Mouse (Mus musculus): Measurements from ENCODE around the gene Pold2.
"Not testable (repeated sequence)": the region's sequence is repeated elsewhere in the genome, so short reads cannot be mapped to it uniquely, and the experiment has no call there.

The Pold2 gene

GRCm38 (mm10) chr11:5905778-5906518 lies 27.9 kb upstream of the Pold2 start:
- Histone ChIP-seq H3K36me3 (ENCODE audit: control insufficient read depth, insufficient read depth, low read length, poor library complexity, severe bottlenecking) (no peaks in the 10 kb centered on the region), H3K27me3 (ENCODE audit: control insufficient read depth, insufficient read depth, low read length, poor library complexity, severe bottlenecking) (no peaks in the 10 kb centered on the region; the same call in 1 of the 2 replicates)
- DNase-seq (ENCODE audit: low read depth, low spot score) = no peak

DNA sequence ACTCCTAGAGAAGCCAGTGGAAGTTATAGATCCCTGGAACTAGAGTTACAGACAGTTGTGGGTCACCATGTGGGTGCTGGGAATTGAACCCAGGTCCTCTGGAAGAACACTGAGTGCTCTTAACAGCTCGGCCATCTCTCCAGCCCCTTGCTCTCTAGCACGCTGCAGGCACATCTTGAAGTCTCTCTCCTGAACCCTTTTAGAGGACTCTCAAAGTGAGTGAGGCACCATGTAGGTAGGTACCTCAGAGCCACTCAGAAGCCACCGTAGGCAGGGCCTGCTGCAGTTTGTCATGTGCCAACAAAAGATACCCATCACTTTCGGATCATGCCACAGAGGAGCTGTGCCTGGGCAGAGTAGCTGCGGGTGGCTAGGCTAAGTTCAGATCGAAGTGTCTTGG lies 26.8 kb upstream of the Pold2 start:
- Histone ChIP-seq H3K36me3 (ENCODE audit: control insufficient read depth, insufficient read depth, low read length, poor library complexity, severe bottlenecking) (no peaks in the 10 kb centered on the region), H3K27me3 (ENCODE audit: control insufficient read depth, insufficient read depth, low read length, poor library complexity, severe bottlenecking) (no peaks in the 10 kb centered on the region; the same call in 1 of the 2 replicates)
- DNase-seq (ENCODE audit: low read depth, low spot score) = no peak

DNA sequence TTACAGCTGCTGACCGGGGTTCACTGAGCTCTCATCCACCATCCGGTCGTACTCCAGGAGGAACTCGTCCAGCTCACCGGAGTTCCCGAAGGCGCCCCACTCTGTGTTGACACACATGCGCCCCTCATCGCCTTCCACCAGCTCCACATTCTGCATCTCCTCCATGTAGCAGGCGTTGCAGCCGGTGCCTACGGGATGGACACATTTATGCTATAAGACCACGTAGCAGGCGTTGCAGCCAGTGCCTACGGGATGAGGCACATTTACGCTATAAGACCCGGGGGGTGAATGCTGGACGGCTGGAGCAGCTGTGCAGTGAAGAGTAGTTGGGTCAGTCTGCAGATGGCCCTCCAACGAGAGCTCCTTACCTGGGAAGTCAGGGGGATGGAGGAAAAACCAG lies 26.3 kb upstream of the Pold2 start:
- no peaks in the 10 kb centered on the region for H3K36me3 ChIP-seq (ENCODE audit: control insufficient read depth, insufficient read depth, low read length, poor library complexity, severe bottlenecking)
- H3K27me3 ChIP-seq (ENCODE audit: control insufficient read depth, insufficient read depth, low read length, poor library complexity, severe bottlenecking) = no peaks in the 10 kb centered on the region; the same call in 1 of the 2 replicates
- DNase-seq (ENCODE audit: low read depth, low spot score) = no peak

DNA sequence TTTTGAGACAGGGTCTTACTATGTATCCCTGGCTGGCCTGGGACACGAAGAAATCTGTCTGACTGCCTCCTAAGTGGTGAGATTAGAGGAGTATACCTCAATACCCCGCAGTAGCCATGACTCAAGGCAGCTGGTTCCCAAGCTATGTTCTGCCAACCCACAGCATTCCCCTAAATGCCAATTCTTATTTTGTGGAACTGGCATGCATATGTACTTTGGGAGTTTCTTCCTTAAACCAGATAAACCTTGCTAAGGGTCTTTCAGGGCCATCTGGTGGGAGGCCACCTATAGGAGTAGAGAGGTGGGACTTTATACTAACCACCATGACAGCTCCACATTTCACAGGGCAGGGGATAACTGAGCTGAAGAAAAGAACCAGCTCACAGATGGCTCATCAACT lies 25.8 kb upstream of the Pold2 start:
- Histone ChIP-seq H3K27me3 (ENCODE audit: control insufficient read depth, insufficient read depth, low read length, poor library complexity, severe bottlenecking) (no peaks in the 10 kb centered on the region; the same call in 1 of the 2 replicates), H3K36me3 (ENCODE audit: control insufficient read depth, insufficient read depth, low read length, poor library complexity, severe bottlenecking) (no peaks in the 10 kb centered on the region)
- DNase-seq (ENCODE audit: low read depth, low spot score) = no peak

GRCm38 (mm10) chr11:5902390-5902789 lies 24.3 kb upstream of the Pold2 start:
- no peak for DNase-seq (ENCODE audit: low read depth, low spot score)
- no peaks in the 10 kb centered on the region for H3K36me3 ChIP-seq (ENCODE audit: control insufficient read depth, insufficient read depth, low read length, poor library complexity, severe bottlenecking)
- no peaks in the 10 kb centered on the region; the same call in 1 of the 2 replicates for H3K27me3 ChIP-seq (ENCODE audit: control insufficient read depth, insufficient read depth, low read length, poor library complexity, severe bottlenecking)

GRCm38 (mm10) chr11:5901950-5902349 lies 23.9 kb upstream of the Pold2 start:
- H3K27me3 ChIP-seq (ENCODE audit: control insufficient read depth, insufficient read depth, low read length, poor library complexity, severe bottlenecking) = no peaks in the 10 kb centered on the region; the same call in 1 of the 2 replicates
- DNase-seq (ENCODE audit: low read depth, low spot score) = peak; percentile 37
- H3K36me3 ChIP-seq (ENCODE audit: control insufficient read depth, insufficient read depth, low read length, poor library complexity, severe bottlenecking) = no peaks in the 10 kb centered on the region

DNA sequence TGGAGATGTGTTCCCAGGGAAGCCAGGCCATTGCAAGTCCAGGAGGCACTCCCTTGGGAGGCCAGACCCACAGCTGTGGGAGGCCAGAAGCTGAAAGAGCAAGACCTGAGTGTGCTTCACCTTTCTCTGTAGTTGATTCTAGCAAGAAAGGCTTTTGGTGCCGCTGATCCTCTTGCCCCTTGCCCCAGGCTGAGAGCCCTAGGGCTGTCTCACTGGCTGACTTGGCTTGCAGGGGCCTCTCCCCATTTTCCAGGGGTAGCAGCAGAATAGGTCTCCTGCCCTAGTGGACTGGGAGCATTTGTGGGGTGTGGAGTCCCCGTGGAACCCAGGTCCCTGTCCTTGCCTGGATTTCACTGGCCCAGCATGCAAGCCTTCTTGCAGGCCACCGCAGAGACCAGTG lies 23.2 kb upstream of the Pold2 start:
- H3K36me3 ChIP-seq (ENCODE audit: control insufficient read depth, insufficient read depth, low read length, poor library complexity, severe bottlenecking) = no peaks in the 10 kb centered on the region
- no peaks in the 10 kb centered on the region; the same call in 1 of the 2 replicates for H3K27me3 ChIP-seq (ENCODE audit: control insufficient read depth, insufficient read depth, low read length, poor library complexity, severe bottlenecking)
- DNase-seq (ENCODE audit: low read depth, low spot score) = no peak

DNA sequence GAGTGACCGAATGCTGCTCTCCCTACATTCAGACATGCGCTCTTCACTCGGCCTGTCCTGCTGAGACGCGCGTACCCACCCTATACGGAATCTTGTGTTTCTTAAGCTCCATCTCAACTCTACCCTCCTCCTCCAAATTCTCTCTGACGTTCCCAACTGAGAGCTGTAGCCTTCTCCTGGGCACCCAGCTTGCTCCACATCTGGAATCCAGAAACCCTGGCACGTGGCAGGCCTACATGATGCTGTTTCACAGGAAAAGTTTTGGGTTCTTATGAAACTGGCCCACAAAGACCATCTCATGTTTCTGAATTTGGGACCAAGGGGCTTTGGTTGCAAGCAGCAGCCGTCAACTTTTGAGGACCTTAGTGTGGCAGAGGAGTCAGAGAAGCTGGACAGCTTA lies 21.2 kb upstream of the Pold2 start:
- Histone ChIP-seq H3K36me3 (ENCODE audit: control insufficient read depth, insufficient read depth, low read length, poor library complexity, severe bottlenecking) (no peaks in the 10 kb centered on the region), H3K27me3 (ENCODE audit: control insufficient read depth, insufficient read depth, low read length, poor library complexity, severe bottlenecking) (no peaks in the 10 kb centered on the region; the same call in 1 of the 2 replicates)
- DNase-seq (ENCODE audit: low read depth, low spot score) = no peak

GRCm38 (mm10) chr11:5898531-5898930 lies 20.4 kb upstream of the Pold2 start, which contains the start of gene Myl7:
Gene Myl7 (minus strand): TSS chr11:5898782.
- Histone ChIP-seq H3K36me3 (ENCODE audit: control insufficient read depth, insufficient read depth, low read length, poor library complexity, severe bottlenecking) (no peaks in the 10 kb centered on the region), H3K27me3 (ENCODE audit: control insufficient read depth, insufficient read depth, low read length, poor library complexity, severe bottlenecking) (no peaks in the 10 kb centered on the region; the same call in 1 of the 2 replicates)
- no peak for DNase-seq (ENCODE audit: low read depth, low spot score)

GRCm38 (mm10) chr11:5897839-5898238 lies 19.7 kb upstream of the Pold2 start:
- H3K36me3 ChIP-seq (ENCODE audit: control insufficient read depth, insufficient read depth, low read length, poor library complexity, severe bottlenecking) = no peaks in the 10 kb centered on the region
- H3K27me3 ChIP-seq (ENCODE audit: control insufficient read depth, insufficient read depth, low read length, poor library complexity, severe bottlenecking) = no peaks in the 10 kb centered on the region; the same call in 1 of the 2 replicates
- no peak for DNase-seq (ENCODE audit: low read depth, low spot score)

DNA sequence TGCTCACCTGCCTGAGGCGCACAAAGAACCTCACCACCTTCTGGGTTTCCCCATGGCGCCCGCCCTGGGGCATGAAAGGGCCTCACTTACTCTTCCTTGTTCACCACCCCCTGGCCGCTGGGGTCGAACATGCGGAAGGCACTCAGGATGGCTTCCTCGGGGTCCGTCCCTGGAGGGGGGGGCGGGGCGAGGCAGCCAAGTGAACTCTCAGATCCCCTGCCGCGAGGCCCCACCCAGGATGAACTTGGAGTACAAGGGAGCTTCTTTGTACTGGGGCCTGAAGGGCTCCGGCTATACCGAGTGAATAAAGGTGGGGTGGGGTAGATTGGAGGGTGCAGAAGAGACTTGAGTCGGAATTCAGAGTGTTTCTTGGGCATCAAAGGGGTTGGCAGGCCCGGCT lies 19.1 kb upstream of the Pold2 start:
- Histone ChIP-seq H3K36me3 (ENCODE audit: control insufficient read depth, insufficient read depth, low read length, poor library complexity, severe bottlenecking) (no peaks in the 10 kb centered on the region), H3K27me3 (ENCODE audit: control insufficient read depth, insufficient read depth, low read length, poor library complexity, severe bottlenecking) (no peaks in the 10 kb centered on the region; the same call in 1 of the 2 replicates)
- DNase-seq (ENCODE audit: low read depth, low spot score) = peak; percentile 44

DNA sequence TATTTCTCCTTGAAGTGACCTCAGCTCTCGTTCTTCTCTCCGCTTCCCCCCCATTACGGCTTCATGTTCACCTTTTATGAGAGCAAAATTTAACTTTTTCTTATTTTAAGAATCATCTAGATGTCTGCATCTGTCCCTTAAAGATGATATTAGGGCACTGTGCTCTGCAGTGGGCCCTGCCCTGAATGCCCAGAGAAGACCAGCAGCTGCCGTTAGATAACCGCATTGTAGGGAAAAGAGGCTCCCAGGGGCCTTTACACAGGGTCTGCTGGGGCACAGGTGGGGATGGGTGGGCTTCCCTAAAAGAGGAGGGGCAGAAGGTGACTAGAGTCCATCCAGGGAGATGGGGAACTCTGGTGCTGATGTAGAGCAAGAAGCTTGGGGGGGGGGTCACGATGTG lies 15.7 kb upstream of the Pold2 start:
- DNase-seq (ENCODE audit: low read depth, low spot score) = no peak
- no peaks in the 10 kb centered on the region for H3K27me3 ChIP-seq (ENCODE audit: control insufficient read depth, insufficient read depth, low read length, poor library complexity, severe bottlenecking)
- no peaks in the 10 kb centered on the region for H3K36me3 ChIP-seq (ENCODE audit: control insufficient read depth, insufficient read depth, low read length, poor library complexity, severe bottlenecking)

GRCm38 (mm10) chr11:5892810-5893368 lies 14.8 kb upstream of the Pold2 start:
- DNase-seq (ENCODE audit: low read depth, low spot score) = no peak
- Histone ChIP-seq H3K36me3 (ENCODE audit: control insufficient read depth, insufficient read depth, low read length, poor library complexity, severe bottlenecking) (no peaks in the 10 kb centered on the region), H3K27me3 (ENCODE audit: control insufficient read depth, insufficient read depth, low read length, poor library complexity, severe bottlenecking) (no peaks in the 10 kb centered on the region)

GRCm38 (mm10) chr11:5892151-5892591 lies 14.1 kb upstream of the Pold2 start:
- H3K36me3 ChIP-seq (ENCODE audit: control insufficient read depth, insufficient read depth, low read length, poor library complexity, severe bottlenecking) = no peaks in the 10 kb centered on the region
- DNase-seq (ENCODE audit: low read depth, low spot score) = peak; percentile 78
- no peaks in the 10 kb centered on the region for H3K27me3 ChIP-seq (ENCODE audit: control insufficient read depth, insufficient read depth, low read length, poor library complexity, severe bottlenecking)

GRCm38 (mm10) chr11:5888563-5888962 lies 10.5 kb upstream of the Pold2 start:
- not testable (repeated sequence) for DNase-seq (ENCODE audit: low read depth, low spot score); H3K36me3 ChIP-seq (ENCODE audit: control insufficient read depth, insufficient read depth, low read length, poor library complexity, severe bottlenecking); H3K27me3 ChIP-seq (ENCODE audit: control insufficient read depth, insufficient read depth, low read length, poor library complexity, severe bottlenecking)
